Mouse (Mus musculus) left cerebral cortex, adult 2 months (tissue): Measurements from ENCODE around the gene Stard10. TPM values are rescaled to one million over a fixed set of nuclear protein-coding genes. Genes with fewer than 3 reads are reported as not detected.

Source experiments
- DNase-seq, 2 experiments: peaks; one replicate each; pipeline ENCODE4 v3.0.0; 2021 to 2022; ENCODE audit warnings: low spot score in 2 of 2, mixed read lengths in 1 of 2; ENCODE audit errors: extremely low spot score in 1 of 2
- H3K27ac ChIP-seq: fragments of 200-600 bp; 2 replicates; pipeline ENCODE4 v1.8.1; 2022
- H3K4me3 ChIP-seq: fragments of 200-600 bp; 2 replicates; pipeline ENCODE4 v1.8.1; 2022
- CTCF ChIP-seq: fragments of 200-600 bp; IDR thresholded peaks from 2 replicates; pipeline ENCODE4 v1.8.1; 2022; ENCODE audit warnings: antibody characterized with exemption, mild to moderate bottlenecking, moderate library complexity
- intact Hi-C: fragments of 180-260 bp; cut with DNase I; formaldehyde crosslinking; loops from one replicate; pipeline ENCODE4 v1.15.1; 2025
- total RNA-seq, 2 experiments: library from RNA; stranded (reverse); gene quantifications; 2 replicates each; pipeline ENCODE4 v1.2.3; 2021

The Stard10 gene
- total RNA-seq, 2 experiments from 2014 or later: 81.7 to 84.3 TPM

GRCm38 (mm10) chr7:101361021-101361420 lies 44.1 kb downstream of the Stard10 start:
- Histone ChIP-seq H3K27ac (no peak overlapping the region), H3K4me3 (no peak overlapping the region)
- TF ChIP-seq CTCF: no peak
- intact Hi-C loops: no loop called here
- no peak for DNase-seq

DNA sequence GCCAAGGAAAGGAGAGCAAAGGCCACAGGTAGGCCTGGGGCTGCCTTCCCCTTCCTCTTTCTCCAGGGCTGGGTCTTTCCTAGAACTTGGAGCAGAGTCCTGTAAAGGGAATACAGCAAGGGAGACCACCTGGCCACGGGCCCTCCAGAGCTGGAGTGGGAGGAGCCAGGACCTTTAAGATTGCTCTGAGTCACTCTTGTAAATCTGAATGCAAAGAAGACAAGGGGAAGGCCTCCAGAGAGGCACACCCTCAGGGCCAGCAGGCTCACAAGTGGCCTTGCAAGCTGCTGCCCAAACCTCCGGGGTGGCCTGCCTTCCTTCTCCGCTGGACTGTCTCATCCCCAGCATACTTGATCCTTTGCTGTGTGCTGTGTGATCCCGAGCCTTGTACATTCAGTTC lies 44.9 kb downstream of the Stard10 start:
- intact Hi-C loops: no loop called here
- H3K4me3 ChIP-seq: no peak overlapping the region
- no peak overlapping the region for H3K27ac ChIP-seq
- DNase-seq: no peak
- no peak for TF ChIP-seq CTCF

- no peak for TF ChIP-seq CTCF
Measured at GRCm38 (mm10) chr7:101362791-101363191, 45.9 kb downstream of the Stard10 start.

GRCm38 (mm10) chr7:101363914-101364313 lies 47.0 kb downstream of the Stard10 start:
- intact Hi-C loops: no loop called here
- no peak overlapping the region for H3K4me3 ChIP-seq
- no peak overlapping the region for H3K27ac ChIP-seq
- DNase-seq: no peak
- no peak for TF ChIP-seq CTCF

More at GRCm38 (mm10) chr7:101362791-101363191, 45.9 kb downstream of the Stard10 start:
- H3K27ac ChIP-seq: no peak overlapping the region
- DNase-seq: no peak
- intact Hi-C loops: no loop called here
- no peak overlapping the region for H3K4me3 ChIP-seq

DNA sequence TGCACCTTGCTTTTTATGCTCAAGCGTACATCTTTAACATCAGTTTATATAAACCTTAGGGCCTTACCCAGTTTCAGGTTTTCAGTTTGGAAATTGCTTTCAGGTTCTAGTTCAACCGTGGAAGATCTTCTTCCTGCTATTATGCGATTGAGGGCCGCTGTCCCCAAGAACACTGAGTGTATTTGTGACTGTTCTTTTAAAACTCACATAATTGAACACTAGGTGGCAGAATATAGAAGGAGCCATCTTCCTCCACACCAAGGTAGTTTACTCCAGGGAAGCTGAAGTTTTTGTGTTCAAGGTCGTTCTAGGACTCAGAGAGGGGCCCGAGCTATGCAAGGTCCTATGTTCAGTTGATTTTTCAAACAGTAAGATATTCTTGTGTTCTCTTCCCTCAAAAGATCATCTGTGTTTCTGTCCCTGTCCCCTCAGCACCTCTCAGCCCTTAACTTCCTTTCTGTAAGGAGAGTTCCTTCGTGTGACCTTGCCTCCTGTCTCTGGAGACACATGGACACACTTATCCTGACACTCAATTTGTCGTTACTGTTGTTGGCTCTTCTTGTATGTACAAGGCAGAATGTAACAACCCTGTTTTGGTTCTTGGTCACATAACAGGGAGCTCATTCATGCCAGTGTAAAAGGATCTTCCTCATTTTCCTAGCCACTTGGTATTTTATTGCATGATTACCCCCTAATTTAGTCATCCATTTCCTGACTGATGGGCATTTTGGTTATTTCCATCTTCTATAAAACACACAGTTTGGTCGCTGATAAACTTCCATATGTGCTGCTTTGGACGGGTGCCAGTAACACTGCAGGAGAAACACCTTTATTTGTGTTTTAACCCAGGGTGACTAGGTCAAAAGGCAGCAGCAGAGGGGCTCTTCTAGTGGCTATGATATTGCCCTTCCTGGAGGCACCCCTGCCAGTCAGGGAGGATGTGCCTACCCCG lies 51.3 kb downstream of the Stard10 start:
- Histone ChIP-seq H3K27ac (no peak overlapping the region), H3K4me3 (no peak overlapping the region)
- intact Hi-C loops: no loop called here
- TF ChIP-seq CTCF: peak; percentile 51
- no peak for DNase-seq

- Histone ChIP-seq H3K4me3 (no peak overlapping the region), H3K27ac (no peak overlapping the region)
- TF ChIP-seq CTCF: no peak
- no peak for DNase-seq
- intact Hi-C loops: loop anchor here (10.0 kb wide), 1 partner anchor 465 kb away; no protein-coding TSS in a partner anchor
Measured at GRCm38 (mm10) chr7:101369666-101370065, 52.8 kb downstream of the Stard10 start.

DNA sequence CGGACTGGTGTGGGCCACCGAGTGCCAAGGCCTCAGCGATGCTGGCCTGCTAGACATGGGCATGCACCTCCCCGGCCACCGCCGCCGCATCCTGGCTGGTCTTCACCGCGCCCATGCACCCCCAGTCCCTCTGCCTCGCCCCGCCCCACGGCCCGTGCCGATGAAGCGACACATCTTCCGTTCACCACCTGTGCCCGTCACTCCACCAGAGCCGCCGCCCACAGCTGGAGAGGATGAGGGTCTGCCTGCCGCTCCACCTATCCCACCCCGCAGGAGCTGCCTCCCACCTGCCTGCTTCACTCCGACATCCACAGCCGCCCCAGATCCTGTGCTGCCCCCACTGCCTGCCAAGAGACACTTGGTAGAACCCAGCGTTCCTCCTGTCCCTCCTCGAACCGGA lies 56.2 kb downstream of the Stard10 start:
- no peak overlapping the region for H3K27ac ChIP-seq
- DNase-seq: no peak
- no peak for TF ChIP-seq CTCF
- intact Hi-C loops: loop anchor here (10.0 kb wide), 1 partner anchor 468 kb away; no protein-coding TSS in a partner anchor
- no peak overlapping the region for H3K4me3 ChIP-seq

- no peak overlapping the region for H3K4me3 ChIP-seq
- DNase-seq: peak in 1 of 2 experiments; percentile 44
- peak; percentile 69 for TF ChIP-seq CTCF
- H3K27ac ChIP-seq: no peak overlapping the region
- intact Hi-C loops: loop anchor here (1.0 to 10.0 kb wide), 3 partner anchors 64 to 469 kb away; no protein-coding TSS in a partner anchor
Measured at GRCm38 (mm10) chr7:101374155-101374554, 57.3 kb downstream of the Stard10 start.

- no peak for TF ChIP-seq CTCF
Measured at GRCm38 (mm10) chr7:101376701-101377340, 59.9 kb downstream of the Stard10 start.

GRCm38 (mm10) chr7:101377741-101378262 lies 60.9 kb downstream of the Stard10 start:
- no peak for TF ChIP-seq CTCF
- Histone ChIP-seq H3K27ac (no peak overlapping the region; the same call in 1 of the 2 replicates), H3K4me3 (no peak overlapping the region)
- intact Hi-C loops: loop anchor here (10.0 kb wide), 1 partner anchor 473 kb away; no protein-coding TSS in a partner anchor
- DNase-seq: no peak

More at GRCm38 (mm10) chr7:101376701-101377340, 59.9 kb downstream of the Stard10 start:
- Histone ChIP-seq H3K27ac (no peak overlapping the region), H3K4me3 (no peak overlapping the region)
- intact Hi-C loops: loop anchor here (10.0 kb wide), 1 partner anchor 472 kb away; no protein-coding TSS in a partner anchor
- no peak for DNase-seq

- intact Hi-C loops: loop anchor here (10.0 kb wide), 1 partner anchor 473 kb away; no protein-coding TSS in a partner anchor
- TF ChIP-seq CTCF: no peak
- DNase-seq: no peak
- Histone ChIP-seq H3K27ac (peak overlapping the region; percentile 26; the same call in 1 of the 2 replicates), H3K4me3 (no peak overlapping the region)
Measured at GRCm38 (mm10) chr7:101378285-101378684, 61.4 kb downstream of the Stard10 start.
